Mouse (Mus musculus) heart, adult 18-20 months (tissue): ENCODE results near the gene Slc25a47. TPM values are rescaled to one million over a fixed set of nuclear protein-coding genes. Genes with fewer than 3 reads are reported as not detected.
A peak's percentile ranks its signal among the peaks of the same experiment; 100 is the strongest.

Source experiments
- DNase-seq, 2 experiments: peaks; one replicate each; pipeline ENCODE4 v3.0.0; 2021 to 2022; ENCODE audit warnings: mixed read lengths in 1 of 2
- long read RNA-seq, 2 experiments: library from polyadenylated mRNA; stranded (forward); transcript quantifications; one replicate each; pipeline ENCODE4 v2.0.0; 2021
- total RNA-seq, 2 experiments: library from RNA; stranded (reverse); gene quantifications; 2 replicates each; pipeline ENCODE4 v1.2.3; 2021

The Slc25a47 gene
- total RNA-seq = 1 to 10 TPM; 8.1 to 9.1 TPM
- long read RNA-seq, experiment 1, partial matches to known transcripts = 0 of 9 reads
- long read RNA-seq, experiment 1, other reads (novel, unspliced or antisense) = 8 of 9 reads
- long read RNA-seq, experiment 2, partial matches to known transcripts = 0 of 3 reads
- long read RNA-seq, experiment 2, other reads (novel, unspliced or antisense) = 2 of 3 reads

- peak; percentile 97 to 98 for DNase-seq
Measured at GRCm38 (mm10) chr12:108835840-108836409, at the start of gene Slc25a47, which contains the start of gene Slc25a29. Gene Slc25a47 (plus strand): TSS chr12:108836046. Gene Slc25a29 (minus strand): TSS chr12:108835883.

- DNase-seq = no peak
Measured at GRCm38 (mm10) chr12:108787329-108787728, 48.5 kb upstream of the Slc25a47 start.

GRCm38 (mm10) chr12:108792152-108792545 lies 43.7 kb upstream of the Slc25a47 start:
- DNase-seq = peak; percentile 82 to 88

- DNase-seq = peak; percentile 96 to 99
Measured at GRCm38 (mm10) chr12:108792546-108793452, 43.0 kb upstream of the Slc25a47 start, which contains the start of gene Yy1. Gene Yy1 (plus strand): TSS chr12:108792973.

GRCm38 (mm10) chr12:108793453-108793941 lies 42.3 kb upstream of the Slc25a47 start:
- peak; percentile 34 to 46 for DNase-seq

GRCm38 (mm10) chr12:108794078-108794711 lies 41.7 kb upstream of the Slc25a47 start:
- peak; percentile 83 to 89 for DNase-seq

- no peak for DNase-seq
Measured at GRCm38 (mm10) chr12:108794979-108795537, 40.8 kb upstream of the Slc25a47 start.

GRCm38 (mm10) chr12:108801613-108802012 lies 34.2 kb upstream of the Slc25a47 start:
- DNase-seq = no peak

GRCm38 (mm10) chr12:108804388-108804787 lies 31.5 kb upstream of the Slc25a47 start:
- DNase-seq = no peak

GRCm38 (mm10) chr12:108808465-108808864 lies 27.4 kb upstream of the Slc25a47 start:
- no peak for DNase-seq

GRCm38 (mm10) chr12:108809771-108810170 lies 26.1 kb upstream of the Slc25a47 start:
- no peak for DNase-seq

GRCm38 (mm10) chr12:108810309-108810708 lies 25.5 kb upstream of the Slc25a47 start:
- DNase-seq = no peak

- DNase-seq = peak; percentile 23 to 64
Measured at GRCm38 (mm10) chr12:108811133-108811532, 24.7 kb upstream of the Slc25a47 start.

GRCm38 (mm10) chr12:108812463-108812862 lies 23.4 kb upstream of the Slc25a47 start:
- no peak for DNase-seq

GRCm38 (mm10) chr12:108814470-108814869 lies 21.4 kb upstream of the Slc25a47 start:
- no peak for DNase-seq

- DNase-seq = no peak
Measured at GRCm38 (mm10) chr12:108816569-108816968, 19.3 kb upstream of the Slc25a47 start.

GRCm38 (mm10) chr12:108820461-108820860 lies 15.4 kb upstream of the Slc25a47 start:
- DNase-seq = no peak

- no peak for DNase-seq
Measured at GRCm38 (mm10) chr12:108823036-108823435, 12.8 kb upstream of the Slc25a47 start.

GRCm38 (mm10) chr12:108824225-108824874 lies 11.5 kb upstream of the Slc25a47 start:
- DNase-seq = no peak

- DNase-seq = no peak
Measured at GRCm38 (mm10) chr12:108825561-108826224, 10.2 kb upstream of the Slc25a47 start.
